Mouse (Mus musculus): ENCODE data around the gene BC048671. TPM values are rescaled to one million over a fixed set of nuclear protein-coding genes. Genes with fewer than 3 reads are reported as not detected.

The BC048671 gene
- polyA plus RNA-seq, 2 experiments from 2014 or later, result not detected

Other genes starting within 250 kb of the BC048671 start
- not detected for gene Vmn1r49, start 222.7 kb upstream of the BC048671 start, polyA plus RNA-seq (2017; shearing (Covaris generic))
- gene Vmn1r50, start 199.8 kb upstream of the BC048671 start, polyA plus RNA-seq (2017; shearing (Covaris generic)), result not detected
- gene Vmn1r51, start 178.6 kb upstream of the BC048671 start, polyA plus RNA-seq (2017; shearing (Covaris generic)), result not detected
- gene Vmn1r52, start 126.4 kb upstream of the BC048671 start, polyA plus RNA-seq (2017; shearing (Covaris generic)), result not detected
- not detected for gene V1ra8, start 98.4 kb upstream of the BC048671 start, polyA plus RNA-seq (2017; shearing (Covaris generic))
- not detected for gene Vmn1r53, start 76.8 kb upstream of the BC048671 start, polyA plus RNA-seq (2017; shearing (Covaris generic))
- gene Vmn1r54, start 54.9 kb upstream of the BC048671 start, polyA plus RNA-seq (2017; shearing (Covaris generic)), result not detected
- gene Chst13, start 24.0 kb downstream of the BC048671 start, polyA plus RNA-seq (2017; shearing (Covaris generic)), result not detected
- gene Uroc1, start 32.1 kb downstream of the BC048671 start, polyA plus RNA-seq (2017; shearing (Covaris generic)), result not detected
- 1 to 10 TPM; 5.9 to 6.8 TPM for gene Zxdc, start 68.3 kb downstream of the BC048671 start, polyA plus RNA-seq (2017; shearing (Covaris generic))
- gene Cfap100, start 127.6 kb downstream of the BC048671 start, polyA plus RNA-seq (2017; shearing (Covaris generic)), result not detected
- gene Klf15, start 161.4 kb downstream of the BC048671 start, polyA plus RNA-seq (2017; shearing (Covaris generic)), result not detected
- 1 to 10 TPM; 1.4 to 5.1 TPM for gene Aldh1l1, start 185.2 kb downstream of the BC048671 start, polyA plus RNA-seq (2017; shearing (Covaris generic))